Mouse (Mus musculus) megakaryocyte, embryonic 14.5 days (primary cell): ENCODE data around the gene Garnl3. TPM values are rescaled to one million over a fixed set of nuclear protein-coding genes. Genes with fewer than 3 reads are reported as not detected.

Source experiments
- H3K27me3 ChIP-seq: replicated peaks from 2 replicates; pipeline ENCODE3; 2012; ENCODE audit warnings: inconsistent platforms
- H3K36me3 ChIP-seq: replicated peaks from 2 replicates; pipeline ENCODE3; 2012; ENCODE audit warnings: low read length, inconsistent platforms, mixed read lengths
- H3K4me1 ChIP-seq: 2 replicates; pipeline ENCODE4 v1.6.1; 2012; ENCODE audit warnings: inconsistent platforms
- H3K4me3 ChIP-seq: replicated peaks from 2 replicates; pipeline ENCODE3; 2012; ENCODE audit warnings: moderate library complexity, mild to moderate bottlenecking, inconsistent platforms
- H3K9me3 ChIP-seq: 2 replicates; pipeline ENCODE4 v1.6.1; 2012; ENCODE audit warnings: inconsistent platforms
- FLI1 ChIP-seq: IDR thresholded peaks from 2 replicates; pipeline ENCODE4 v1.6.1; 2012; ENCODE audit warnings: low read length, inconsistent platforms, mixed read lengths
- GATA1 ChIP-seq: IDR thresholded peaks from 3 replicates; pipeline ENCODE4 v1.6.1; 2012; ENCODE audit warnings: mixed read lengths, low read length, inconsistent platforms, borderline replicate concordance
- polyA plus RNA-seq: library from polyadenylated mRNA; stranded (reverse); fragments of >175 nt; gene quantifications from 2 replicates; pipeline ENCODE4 v1.2.3, GENCODE M21; 2012; ENCODE audit warnings: low replicate concordance; ENCODE audit not compliant: insufficient read depth

Gene Garnl3
- polyA plus RNA-seq, 1 experiment, result 0.06 TPM

DNA sequence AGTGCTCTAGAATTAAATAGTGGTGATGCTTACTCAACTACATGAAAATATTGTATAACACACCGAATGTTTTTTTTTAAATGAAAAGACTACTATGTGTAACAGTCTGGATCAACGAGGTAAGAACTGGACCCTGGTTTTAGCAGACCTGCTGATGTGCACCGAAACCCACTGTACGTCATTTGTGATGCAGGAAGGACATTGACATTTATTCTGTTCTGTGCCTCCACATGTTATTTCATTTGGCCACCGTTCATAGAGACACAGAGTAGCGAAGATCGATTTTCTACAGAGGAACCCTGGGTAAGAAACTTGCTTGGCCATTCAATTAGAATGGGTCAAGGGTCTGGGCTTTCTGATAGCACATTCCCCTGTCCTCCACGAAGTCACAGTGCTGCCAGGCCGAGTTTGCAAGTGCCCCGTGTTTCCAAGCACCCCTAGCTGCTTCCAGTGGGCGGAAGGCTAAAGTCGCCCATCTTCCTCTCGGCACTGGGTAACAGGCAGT lies 165.2 kb downstream of the Garnl3 start:
- H3K4me1 ChIP-seq, result peaks cover 84% of the 10 kb centered on the region
- H3K9me3 ChIP-seq, result no peaks in the 10 kb centered on the region
- TF ChIP-seq FLI1 (no peak), GATA1 (no peak)
- H3K27me3 ChIP-seq, result no peaks in the 10 kb centered on the region
- peak overlapping the region; percentile 94 for H3K4me3 ChIP-seq
- H3K36me3 ChIP-seq, result peaks cover 25% of the 10 kb centered on the region

DNA sequence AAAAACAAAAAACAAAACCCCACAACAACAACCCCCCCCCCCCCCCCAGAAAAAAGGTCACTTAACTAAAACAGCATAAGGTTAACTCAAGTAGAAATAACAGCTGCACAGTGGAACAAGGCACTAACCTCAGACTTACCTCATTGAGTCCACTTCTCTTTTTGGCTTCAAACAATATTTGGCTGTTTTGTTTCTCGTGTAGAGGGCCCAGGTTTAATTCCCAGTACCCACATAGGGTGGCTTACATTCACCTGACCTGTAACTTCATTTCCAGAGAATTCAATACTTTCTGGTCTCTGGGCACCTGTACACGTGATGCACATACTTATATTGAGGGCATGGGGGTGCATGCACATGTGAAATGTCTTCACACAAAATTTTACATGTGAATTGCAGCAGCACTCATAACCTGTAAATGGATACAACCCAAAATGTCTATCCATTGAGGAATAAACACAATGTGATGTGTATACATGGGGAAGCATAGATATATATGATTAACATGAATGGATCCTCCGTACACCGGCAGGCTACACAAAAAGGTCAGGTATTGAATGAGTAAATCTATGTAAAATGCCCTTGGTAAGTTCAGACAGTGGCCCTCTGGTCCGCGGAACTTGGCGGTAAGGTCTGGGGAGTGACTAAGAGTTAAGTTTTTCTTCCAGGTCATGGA lies 165.8 kb downstream of the Garnl3 start:
- Histone ChIP-seq H3K4me1 (peaks cover 89% of the 10 kb centered on the region), H3K36me3 (peaks cover 25% of the 10 kb centered on the region), H3K9me3 (no peaks in the 10 kb centered on the region), H3K27me3 (no peaks in the 10 kb centered on the region), H3K4me3 (peak overlapping the region; percentile 94)
- TF ChIP-seq GATA1 (no peak), FLI1 (no peak)

DNA sequence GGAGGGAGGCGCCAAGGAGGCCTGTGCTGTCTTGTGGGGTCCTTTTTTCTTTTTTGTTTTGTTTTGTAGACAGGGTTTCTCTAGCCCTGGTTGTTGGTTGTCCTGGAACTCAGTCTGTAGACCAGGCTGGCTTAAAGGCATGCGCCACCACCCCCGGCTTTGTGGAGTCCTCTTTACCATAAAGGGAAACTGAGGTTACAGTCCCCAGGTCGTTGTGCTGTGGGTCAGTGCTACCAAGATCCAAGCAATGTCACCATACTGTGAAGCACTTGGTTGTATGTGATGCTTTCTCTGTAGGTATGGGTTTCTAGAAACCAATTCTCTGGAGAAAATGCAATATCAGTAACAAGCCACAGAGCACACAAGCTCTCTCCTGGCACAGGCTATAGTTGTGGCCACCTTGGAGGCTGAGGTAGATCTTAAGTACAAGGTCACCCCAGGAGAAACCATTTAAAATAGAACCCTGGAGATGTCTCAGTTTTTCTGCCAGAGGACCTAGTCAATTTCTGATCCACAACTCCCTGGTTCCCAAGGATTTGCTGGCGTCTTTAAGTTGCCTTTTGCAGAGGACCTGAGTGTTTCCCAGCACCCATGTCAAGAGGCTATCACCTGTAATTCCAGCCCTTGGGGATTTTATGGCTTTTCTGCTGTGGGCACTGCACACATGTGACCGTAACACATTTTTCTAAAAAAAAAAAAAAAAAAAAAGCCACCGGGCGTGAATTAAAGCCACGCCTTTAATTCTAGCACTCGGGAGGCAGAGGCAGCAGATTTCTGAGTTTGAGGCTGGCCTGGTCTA lies 166.6 kb downstream of the Garnl3 start:
- no peaks in the 10 kb centered on the region for H3K27me3 ChIP-seq
- H3K4me1 ChIP-seq, result peaks cover 89% of the 10 kb centered on the region
- peak overlapping the region; percentile 44 for H3K4me3 ChIP-seq
- H3K9me3 ChIP-seq, result no peaks in the 10 kb centered on the region
- H3K36me3 ChIP-seq, result peaks cover 25% of the 10 kb centered on the region
- TF ChIP-seq FLI1 (no peak), GATA1 (no peak)

DNA sequence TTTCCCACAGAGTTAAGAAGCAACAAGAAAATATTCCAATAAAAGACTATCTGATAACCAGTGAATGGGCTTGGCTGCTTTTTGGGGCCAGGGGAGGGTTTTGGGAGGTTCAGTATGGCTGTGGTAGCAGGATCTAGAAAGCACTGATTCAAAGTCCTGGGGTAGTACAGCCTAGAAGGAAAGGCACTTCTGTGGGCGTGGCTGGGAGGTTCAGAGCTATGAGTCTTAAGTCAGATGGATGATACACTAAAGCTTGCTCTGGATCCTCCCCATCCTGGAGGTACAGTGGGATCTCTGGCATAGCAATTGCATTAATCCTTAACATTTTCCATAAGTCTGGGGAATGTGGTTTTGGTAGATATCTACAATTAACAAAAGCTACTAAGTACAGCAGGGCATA lies 167.5 kb downstream of the Garnl3 start:
- no peaks in the 10 kb centered on the region for H3K9me3 ChIP-seq
- TF ChIP-seq GATA1, result no peak
- TF ChIP-seq FLI1, result no peak
- peaks cover 33% of the 10 kb centered on the region for H3K36me3 ChIP-seq
- H3K27me3 ChIP-seq, result no peaks in the 10 kb centered on the region
- peaks cover 88% of the 10 kb centered on the region for H3K4me1 ChIP-seq
- H3K4me3 ChIP-seq, result peak overlapping the region; percentile 23

DNA sequence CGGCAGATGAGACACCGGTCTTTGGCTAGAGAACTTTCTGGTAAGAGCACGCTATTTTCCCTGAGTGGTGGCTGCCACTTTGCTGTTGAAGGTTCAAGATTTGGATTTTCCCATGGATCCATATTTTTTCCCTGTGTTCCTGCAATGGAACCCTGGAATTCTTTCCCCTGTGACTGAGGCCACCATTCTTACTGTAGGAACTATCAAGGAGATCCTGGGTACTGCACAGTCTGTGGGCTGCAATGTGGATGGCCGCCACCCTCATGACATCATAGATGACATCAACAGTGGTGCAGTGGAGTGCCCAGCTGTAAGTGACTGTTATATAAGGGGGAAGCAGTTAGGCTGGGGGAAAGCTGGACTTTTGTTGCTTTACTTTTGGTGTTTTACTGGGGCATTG lies 167.9 kb downstream of the Garnl3 start:
- TF ChIP-seq GATA1, result no peak
- TF ChIP-seq FLI1, result no peak

DNA sequence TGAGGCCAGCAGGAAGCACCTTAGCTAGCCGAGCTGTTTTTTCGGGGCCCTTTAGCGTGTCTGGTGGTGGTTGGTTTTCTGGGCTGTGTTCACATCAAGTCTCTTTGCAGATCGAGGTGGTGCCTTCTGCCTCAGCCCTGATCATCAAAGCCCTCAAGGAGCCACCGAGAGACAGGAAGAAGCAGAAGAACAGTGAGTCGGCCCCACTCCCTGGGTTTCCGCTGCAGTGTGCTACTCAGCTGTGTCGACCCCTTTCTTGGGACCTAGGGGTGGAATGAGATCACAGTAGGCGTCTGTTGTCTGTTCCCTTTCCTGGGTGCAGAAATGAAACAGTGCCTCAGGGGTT lies 168.6 kb downstream of the Garnl3 start:
- TF ChIP-seq GATA1 (no peak), FLI1 (no peak)
- peak overlapping the region; percentile 99 for H3K4me3 ChIP-seq
- peaks cover 76% of the 10 kb centered on the region for H3K4me1 ChIP-seq
- peaks cover 41% of the 10 kb centered on the region for H3K36me3 ChIP-seq
- no peaks in the 10 kb centered on the region for H3K27me3 ChIP-seq
- H3K9me3 ChIP-seq, result no peaks in the 10 kb centered on the region

More for the DNA sequence above, 167.9 kb downstream of the Garnl3 start:
- peaks cover 83% of the 10 kb centered on the region for H3K4me1 ChIP-seq
- H3K9me3 ChIP-seq, result no peaks in the 10 kb centered on the region
- H3K36me3 ChIP-seq, result peaks cover 35% of the 10 kb centered on the region
- H3K27me3 ChIP-seq, result no peaks in the 10 kb centered on the region
- peak overlapping the region; percentile 99 for H3K4me3 ChIP-seq

DNA sequence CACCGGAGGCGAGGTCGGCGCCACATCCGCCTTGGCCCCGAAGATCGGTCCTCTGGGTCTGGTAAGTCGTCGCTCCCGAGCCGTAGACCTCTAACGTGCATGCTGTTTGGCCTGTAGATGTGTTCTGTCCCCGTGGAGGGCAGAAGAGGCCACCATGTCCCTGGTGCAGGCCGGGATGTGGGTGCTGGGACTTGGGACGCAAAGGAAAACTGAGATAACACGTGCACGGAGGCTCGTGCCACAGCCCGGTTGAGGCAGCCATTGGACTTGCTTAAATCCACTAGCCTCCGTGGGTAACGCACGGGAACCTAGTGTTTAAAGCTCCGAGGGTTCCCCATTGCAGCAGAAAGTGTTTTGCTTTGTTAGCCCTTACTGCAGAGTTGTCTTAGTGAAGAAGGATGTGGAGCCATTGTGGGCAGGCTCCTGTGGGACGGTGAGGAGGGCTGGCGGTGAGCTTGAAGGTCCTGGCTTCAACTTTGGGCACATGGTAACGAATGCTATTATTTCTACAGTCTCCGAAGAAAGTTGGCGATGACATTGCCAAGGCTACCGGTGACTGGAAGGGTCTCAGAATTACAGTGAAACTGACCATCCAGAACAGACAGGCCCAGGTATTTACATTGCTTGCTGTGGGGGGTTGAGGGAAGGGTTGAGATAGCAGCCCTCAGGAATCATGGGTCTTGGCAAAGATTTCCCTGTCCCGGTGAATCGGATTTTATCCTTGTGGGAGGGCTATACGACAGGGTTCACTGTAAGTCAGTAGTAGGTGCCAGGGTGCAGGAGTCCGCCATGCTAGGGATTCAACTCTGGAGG lies 169.2 kb downstream of the Garnl3 start:
- Histone ChIP-seq H3K27me3 (no peaks in the 10 kb centered on the region), H3K4me1 (peaks cover 71% of the 10 kb centered on the region), H3K9me3 (no peaks in the 10 kb centered on the region), H3K36me3 (peaks cover 47% of the 10 kb centered on the region), H3K4me3 (peak overlapping the region; percentile 99)
- TF ChIP-seq FLI1 (no peak), GATA1 (no peak)

DNA sequence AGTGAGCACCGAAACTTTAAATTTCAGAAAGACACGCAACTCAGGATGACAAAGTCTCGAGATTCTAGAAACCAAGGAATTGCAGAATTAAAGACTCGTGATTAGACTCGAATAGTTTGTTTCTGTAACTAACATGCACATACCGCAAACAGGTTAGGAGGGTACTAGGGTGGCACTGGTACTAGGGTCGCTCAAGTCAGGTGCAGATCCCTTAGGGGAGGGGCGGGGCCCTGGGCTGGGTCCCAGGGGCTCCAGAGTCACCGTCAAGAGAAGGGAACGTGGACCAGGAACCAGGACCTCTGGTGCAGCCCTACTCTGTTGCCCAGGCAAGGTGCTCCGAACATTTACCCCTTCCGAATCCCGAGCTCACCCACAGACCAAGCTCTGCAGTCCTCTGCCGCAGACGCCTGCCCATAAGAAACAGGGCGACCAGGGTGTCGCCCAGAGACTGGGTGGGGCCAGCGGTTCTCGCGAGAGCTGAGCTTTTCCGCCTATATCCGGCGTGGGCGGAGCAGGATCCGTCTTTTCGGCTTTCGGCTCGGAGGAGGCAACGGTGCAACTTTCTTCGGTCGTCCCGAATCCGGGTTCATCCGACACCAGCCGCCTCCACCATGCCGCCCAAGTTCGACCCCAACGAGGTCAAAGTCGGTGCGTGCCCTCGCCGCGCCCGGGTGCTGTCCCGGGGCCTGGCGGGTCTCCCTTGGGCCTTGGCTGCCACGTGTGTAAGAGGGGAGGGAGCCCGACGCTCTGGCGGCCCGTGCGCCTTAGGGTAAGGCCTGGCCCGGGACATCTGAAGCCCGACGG lies 170.1 kb downstream of the Garnl3 start, which contains the start of the genes Rpl12 and Lrsam1:
Rpl12 (plus strand) TSS at position 368 of the 804 bp plus-strand sequence.
Lrsam1 (minus strand) TSS at position 423 of the 804 bp plus-strand sequence.
- no peaks in the 10 kb centered on the region for H3K9me3 ChIP-seq
- H3K27me3 ChIP-seq, result no peaks in the 10 kb centered on the region
- H3K4me3 ChIP-seq, result peak within 1 kb of the TSS; percentile 99
- peaks cover 55% of the 10 kb centered on the region for H3K36me3 ChIP-seq
- no peak for TF ChIP-seq GATA1
- no peak; the same call in 1 of the 2 replicates for TF ChIP-seq FLI1
- peaks cover 63% of the 10 kb centered on the region for H3K4me1 ChIP-seq

DNA sequence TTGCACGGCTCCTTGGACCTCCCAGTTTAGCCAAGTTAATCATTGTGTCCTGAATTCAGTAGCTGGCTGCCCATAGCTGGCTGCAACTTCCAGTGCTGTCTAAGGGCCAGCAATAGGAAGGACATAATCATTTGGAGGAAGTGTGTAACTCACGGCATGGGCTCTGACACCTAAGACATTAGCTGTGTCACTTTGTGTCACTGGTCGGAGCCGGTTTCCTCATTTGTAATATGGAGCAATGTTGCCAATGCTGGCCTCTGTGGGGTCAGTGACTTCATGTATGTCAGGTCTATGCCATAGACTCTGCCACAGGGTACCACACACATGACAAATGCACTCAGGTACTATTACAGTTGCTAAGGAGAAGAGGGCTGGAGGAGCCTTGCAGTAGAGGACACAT lies 171.2 kb downstream of the Garnl3 start:
- H3K27me3 ChIP-seq, result no peaks in the 10 kb centered on the region
- no peaks in the 10 kb centered on the region for H3K9me3 ChIP-seq
- peaks cover 67% of the 10 kb centered on the region for H3K36me3 ChIP-seq
- peaks cover 53% of the 10 kb centered on the region for H3K4me1 ChIP-seq
- peak overlapping the region; percentile 99 for H3K4me3 ChIP-seq
- no peak for TF ChIP-seq FLI1
- no peak for TF ChIP-seq GATA1
